Mouse (Mus musculus): ENCODE measurements around the gene Ehhadh. TPM values are rescaled to one million over a fixed set of nuclear protein-coding genes. Genes with fewer than 3 reads are reported as not detected.
"Not testable (repeated sequence)": the region's sequence is repeated elsewhere in the genome, so short reads cannot be mapped to it uniquely, and the experiment has no call there.

Gene Ehhadh
- total and polyA plus RNA-seq, 2 experiments from 2014 or later, result 1.4 to 1.6 TPM

- Histone ChIP-seq H3K36me3 (ENCODE audit: insufficient read depth) (peaks cover 5% of the 10 kb centered on the region; the same call in 1 of the 2 replicates), H3K27ac (ENCODE audit: low read depth, low read length) (peak overlapping the region; percentile 86), H3K9ac (peak overlapping the region; percentile 80), H3K4me1 (ENCODE audit: insufficient read depth) (no peaks in the 10 kb centered on the region), H3K4me3 (ENCODE audit: low read depth, low read length) (peak overlapping the region; percentile 93), H3K27me3 (ENCODE audit: insufficient read depth, low read length) (no peaks in the 10 kb centered on the region), H3K9me3 (ENCODE audit: low read length) (no peaks in the 10 kb centered on the region), H3K4me2 (ENCODE audit: low read depth) (peak overlapping the region; percentile 77)
- ATAC-seq, result no peak; the same call in 1 of the 2 replicates
- TF ChIP-seq CTCF (IDR thresholded peaks at IDR 0.05; ENCODE audit: low read depth), result no peak
- under 1% methylated on average over 14 of the region's 14 CpGs for WGBS
- DNase-seq, result no peak
Measured at GRCm38 (mm10) chr16:21794697-21795045, 7.1 kb upstream of the Ehhadh start.

- peak; percentile 97 for DNase-seq
- Histone ChIP-seq H3K27me3 (ENCODE audit: insufficient read depth, low read length) (no peaks in the 10 kb centered on the region), H3K4me2 (ENCODE audit: low read depth) (peak within 1 kb of the TSS; percentile 77), H3K27ac (ENCODE audit: low read depth, low read length) (peak within 1 kb of the TSS; percentile 86), H3K4me1 (ENCODE audit: insufficient read depth) (no peaks in the 10 kb centered on the region), H3K4me3 (ENCODE audit: low read depth, low read length) (peak within 1 kb of the TSS; percentile 93), H3K9me3 (ENCODE audit: low read length) (no peaks in the 10 kb centered on the region), H3K9ac (peak within 1 kb of the TSS; percentile 80), H3K36me3 (ENCODE audit: insufficient read depth) (peaks cover under 1% of the 10 kb centered on the region; the same call in 1 of the 2 replicates)
- 4% methylated on average over 47 of the region's 47 CpGs for WGBS
- peak; percentile 44 for TF ChIP-seq CTCF (IDR thresholded peaks at IDR 0.05; ENCODE audit: low read depth)
- ATAC-seq, result peak; percentile 100
Measured at GRCm38 (mm10) chr16:21793875-21794696, 6.5 kb upstream of the Ehhadh start, which contains the start of gene Map3k13. Gene Map3k13 (plus strand): TSS chr16:21794346.

- not testable (repeated sequence) for ATAC-seq; DNase-seq; H3K36me3 ChIP-seq (ENCODE audit: insufficient read depth); H3K9me3 ChIP-seq (ENCODE audit: low read length); H3K27me3 ChIP-seq (ENCODE audit: insufficient read depth, low read length); H3K4me1 ChIP-seq (ENCODE audit: insufficient read depth)
- Histone ChIP-seq H3K9ac (peak overlapping the region; percentile 80), H3K4me2 (ENCODE audit: low read depth) (peak overlapping the region; percentile 77), H3K27ac (ENCODE audit: low read depth, low read length) (peak overlapping the region; percentile 86; the same call in 1 of the 2 replicates), H3K4me3 (ENCODE audit: low read depth, low read length) (peak overlapping the region; percentile 93)
- 38% methylated on average over 2 of the region's 2 CpGs for WGBS
Measured at GRCm38 (mm10) chr16:21793080-21793810, 5.6 kb upstream of the Ehhadh start.

GRCm38 (mm10) chr16:21791779-21792178, 4.2 kb upstream of the Ehhadh start:
- WGBS, result 65% methylated on average over 3 of the region's 3 CpGs
- TF ChIP-seq CTCF (IDR thresholded peaks at IDR 0.05; ENCODE audit: low read depth), result no peak; the same call in 1 of the 2 replicates
- Histone ChIP-seq H3K27ac (ENCODE audit: low read depth, low read length) (no peak overlapping the region), H3K9ac (no peak overlapping the region), H3K36me3 (ENCODE audit: insufficient read depth) (no peaks in the 10 kb centered on the region), H3K4me3 (ENCODE audit: low read depth, low read length) (no peak overlapping the region), H3K9me3 (ENCODE audit: low read length) (no peaks in the 10 kb centered on the region), H3K4me2 (ENCODE audit: low read depth) (no peak overlapping the region), H3K27me3 (ENCODE audit: insufficient read depth, low read length) (no peaks in the 10 kb centered on the region), H3K4me1 (ENCODE audit: insufficient read depth) (peaks cover 10% of the 10 kb centered on the region; the same call in 1 of the 2 replicates)
- DNase-seq (no peak), ATAC-seq (no peak)

- Histone ChIP-seq H3K4me2 (ENCODE audit: low read depth) (no peak overlapping the region), H3K4me1 (ENCODE audit: insufficient read depth) (peaks cover 10% of the 10 kb centered on the region; the same call in 1 of the 2 replicates), H3K9me3 (ENCODE audit: low read length) (no peaks in the 10 kb centered on the region), H3K36me3 (ENCODE audit: insufficient read depth) (no peaks in the 10 kb centered on the region), H3K27ac (ENCODE audit: low read depth, low read length) (no peak overlapping the region), H3K27me3 (ENCODE audit: insufficient read depth, low read length) (no peaks in the 10 kb centered on the region), H3K9ac (no peak overlapping the region), H3K4me3 (ENCODE audit: low read depth, low read length) (no peak overlapping the region)
- DNase-seq (no peak), ATAC-seq (no peak)
- TF ChIP-seq CTCF (IDR thresholded peaks at IDR 0.05; ENCODE audit: low read depth), result no peak
- 26% methylated on average over 1 of the region's 1 CpGs for WGBS
Measured at GRCm38 (mm10) chr16:21790469-21790868, 2.9 kb upstream of the Ehhadh start.

- H3K4me1 ChIP-seq (ENCODE audit: insufficient read depth), result peaks cover 10% of the 10 kb centered on the region; the same call in 1 of the 2 replicates
- DNase-seq (no peak), ATAC-seq (no peak)
- no peak overlapping the region for H3K4me2 ChIP-seq (ENCODE audit: low read depth)
- H3K27me3 ChIP-seq (ENCODE audit: insufficient read depth, low read length), result no peaks in the 10 kb centered on the region
- no peak for TF ChIP-seq CTCF (IDR thresholded peaks at IDR 0.05; ENCODE audit: low read depth)
- H3K4me3 ChIP-seq (ENCODE audit: low read depth, low read length), result no peak overlapping the region
- H3K9me3 ChIP-seq (ENCODE audit: low read length), result no peaks in the 10 kb centered on the region
- WGBS, result 89% methylated on average over 2 of the region's 2 CpGs
- no peak overlapping the region for H3K9ac ChIP-seq
- no peaks in the 10 kb centered on the region for H3K36me3 ChIP-seq (ENCODE audit: insufficient read depth)
- no peak overlapping the region for H3K27ac ChIP-seq (ENCODE audit: low read depth, low read length)
Measured at GRCm38 (mm10) chr16:21789180-21789579, 1.6 kb upstream of the Ehhadh start.

- H3K4me2 ChIP-seq (ENCODE audit: low read depth), result no peak overlapping the region
Measured at GRCm38 (mm10) chr16:21788581-21788980, 974 bp upstream of the Ehhadh start.

More at GRCm38 (mm10) chr16:21788581-21788980, 974 bp upstream of the Ehhadh start:
- Histone ChIP-seq H3K27me3 (ENCODE audit: insufficient read depth, low read length) (no peaks in the 10 kb centered on the region), H3K27ac (ENCODE audit: low read depth, low read length) (no peak overlapping the region), H3K4me3 (ENCODE audit: low read depth, low read length) (no peak overlapping the region), H3K9me3 (ENCODE audit: low read length) (no peaks in the 10 kb centered on the region), H3K36me3 (ENCODE audit: insufficient read depth) (no peaks in the 10 kb centered on the region), H3K4me1 (ENCODE audit: insufficient read depth) (peaks cover 10% of the 10 kb centered on the region; the same call in 1 of the 2 replicates), H3K9ac (no peak overlapping the region)
- no peak for ATAC-seq
- TF ChIP-seq CTCF (IDR thresholded peaks at IDR 0.05; ENCODE audit: low read depth), result peak; percentile 39; the same call in 1 of the 2 replicates
- DNase-seq, result no peak
- 60% methylated on average over 3 of the region's 3 CpGs for WGBS

Data from forebrain, postnatal 0 days (tissue).